Mouse (Mus musculus): Measurements from ENCODE around the gene Slit3.

- TF ChIP-seq GATA1 (IDR thresholded peaks at IDR 0.05; ENCODE audit: borderline replicate concordance, low read length), result no peak
- no peak for TF ChIP-seq FLI1 (IDR thresholded peaks at IDR 0.05; ENCODE audit: low read length)
Measured at GRCm38 (mm10) chr11:35440186-35440585, 319.2 kb downstream of the Slit3 start.
